Mouse (Mus musculus) cerebellum, adult 2 months (tissue): Measurements from ENCODE around the gene Gm906.
"Not testable (repeated sequence)": the region's sequence is repeated elsewhere in the genome, so short reads cannot be mapped to it uniquely, and the experiment has no call there.

Source experiments
- CTCF ChIP-seq: fragments of 200-500 bp; IDR thresholded peaks from 2 replicates; pipeline ENCODE4 v1.5.1; 2011; ENCODE audit warnings: low read depth, mild to moderate bottlenecking, control low read depth, low read length, moderate library complexity, borderline replicate concordance; ENCODE audit not compliant: insufficient read depth
- POLR2A ChIP-seq: fragments of 200-500 bp; IDR thresholded peaks from 2 replicates; pipeline ENCODE4 v1.6.1; 2011; ENCODE audit warnings: low read length, control low read depth, borderline replicate concordance; ENCODE audit not compliant: insufficient read depth

DNA sequence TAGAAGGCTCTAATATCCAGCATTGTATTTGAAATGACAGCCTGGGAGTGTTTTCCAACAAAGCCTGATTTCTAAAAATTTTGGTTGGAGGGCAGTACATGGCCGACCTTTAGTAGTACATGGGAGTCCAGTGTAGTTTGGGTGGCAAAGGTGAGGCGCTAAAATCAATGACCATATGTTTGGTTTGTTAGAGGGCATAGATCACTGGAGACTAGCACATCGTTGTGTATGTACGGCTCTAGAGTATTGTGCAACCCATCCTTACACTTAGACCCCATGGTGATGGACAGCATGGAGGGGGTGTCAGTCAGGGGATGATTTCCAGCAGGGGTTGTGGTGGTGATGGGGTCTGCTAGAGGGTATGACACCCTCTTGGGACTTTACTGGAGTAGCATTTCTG lies 33.2 kb upstream of the Gm906 start:
- TF ChIP-seq POLR2A, CTCF: not testable (repeated sequence)
